Mouse (Mus musculus) heart, embryonic 15.5 days (tissue): ENCODE results near the gene Cd3eap. TPM values are rescaled to one million over a fixed set of nuclear protein-coding genes. Genes with fewer than 3 reads are reported as not detected.

Experiments
- ATAC-seq: fragments of 200-750 bp; cut with Nextera tagmentation; replicated peaks from 2 replicates; pipeline ENCODE4 v1.8.0; 2017; ENCODE audit warnings: low read depth, moderate TSS enrichment; ENCODE audit not compliant: insufficient number of reproducible peaks, insufficient read depth, low FRiP score
- H3K27ac ChIP-seq: fragments of 300-500 bp; sonication (generic); 2 replicates; pipeline ENCODE4 v1.5.1; 2015; ENCODE audit warnings: mild to moderate bottlenecking, inconsistent platforms
- H3K27me3 ChIP-seq: fragments of 300-500 bp; sonication (generic); 2 replicates; pipeline ENCODE4 v1.6.1; 2015; ENCODE audit warnings: inconsistent platforms
- H3K36me3 ChIP-seq: fragments of 300-500 bp; sonication (generic); 2 replicates; pipeline ENCODE4 v1.6.1; 2015; ENCODE audit warnings: mild to moderate bottlenecking, inconsistent platforms
- H3K4me1 ChIP-seq: fragments of 300-500 bp; sonication (generic); replicated peaks from 2 replicates; pipeline ENCODE4 v1.6.1; 2015; ENCODE audit warnings: inconsistent platforms
- H3K4me2 ChIP-seq: fragments of 300-500 bp; sonication (generic); 2 replicates; pipeline ENCODE4 v1.6.1; 2015; ENCODE audit warnings: inconsistent platforms, mild to moderate bottlenecking, moderate library complexity
- H3K4me3 ChIP-seq: fragments of 300-500 bp; sonication (generic); 2 replicates; pipeline ENCODE4 v1.5.1; 2015; ENCODE audit warnings: mild to moderate bottlenecking, inconsistent platforms
- H3K9ac ChIP-seq: fragments of 300-500 bp; sonication (generic); 2 replicates; pipeline ENCODE4 v1.6.1; 2015; ENCODE audit warnings: mild to moderate bottlenecking, inconsistent platforms
- H3K9me3 ChIP-seq: fragments of 300-500 bp; sonication (generic); replicated peaks from 2 replicates; pipeline ENCODE4 v1.6.1; 2016; ENCODE audit warnings: inconsistent platforms
- WGBS: fragments of 180-500 bp; shearing (Covaris S2); methylation state at CpG from one replicate; pipeline ENCODE4 v1.1.7; 2015; ENCODE audit warnings: mixed read lengths; 5-methylcytosine and 5-hydroxymethylcytosine counted together
- polyA plus RNA-seq: library from polyadenylated mRNA; unstranded; fragments of >200 nt; fragmentation: Nextera tagmentation; extraction: Ambion mirVana; gene quantifications from 2 replicates; pipeline ENCODE4 v1.2.1, GENCODE M21; 2015

Cd3eap gene
- polyA plus RNA-seq, 1 experiment from 2014 or later: 13.6 TPM

GRCm38 (mm10) chr7:19319458-19319857, 39.8 kb downstream of the Cd3eap start:
- Histone ChIP-seq H3K27me3 (no peaks in the 10 kb centered on the region), H3K36me3 (no peaks in the 10 kb centered on the region), H3K4me1 (peaks cover 20% of the 10 kb centered on the region), H3K4me2 (peak overlapping the region; percentile 88), H3K4me3 (peak overlapping the region; percentile 52), H3K27ac (0 out of 2 replicates have a peak overlapping the region, but pooled peaks have one; percentile 39), H3K9me3 (no peaks in the 10 kb centered on the region), H3K9ac (peak overlapping the region; percentile 55)
- 13% methylated on average over 9 of the region's 9 CpGs for WGBS
- peak; percentile 27; the same call in 1 of the 2 replicates for ATAC-seq

DNA sequence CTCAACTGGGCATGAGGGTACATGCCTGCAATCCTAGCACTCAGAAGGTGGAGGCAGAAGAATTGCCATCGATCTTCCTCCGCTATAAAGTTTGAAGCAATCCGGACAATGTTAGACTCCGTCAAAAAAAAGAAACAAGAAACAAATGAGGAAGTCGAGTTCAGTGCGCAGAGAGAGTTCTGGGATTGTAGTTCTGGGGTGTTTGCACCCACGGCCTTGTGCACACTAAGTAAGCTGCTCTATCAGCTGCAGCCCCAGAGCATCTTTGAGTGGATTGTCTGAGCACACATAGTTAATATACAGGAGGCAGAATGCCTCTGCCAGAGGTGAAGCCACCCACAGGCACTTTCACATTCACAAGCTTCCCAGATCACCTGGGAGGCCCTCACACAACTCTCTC, 40.6 kb downstream of the Cd3eap start:
- WGBS: 71% methylated on average over 7 of the region's 7 CpGs

DNA sequence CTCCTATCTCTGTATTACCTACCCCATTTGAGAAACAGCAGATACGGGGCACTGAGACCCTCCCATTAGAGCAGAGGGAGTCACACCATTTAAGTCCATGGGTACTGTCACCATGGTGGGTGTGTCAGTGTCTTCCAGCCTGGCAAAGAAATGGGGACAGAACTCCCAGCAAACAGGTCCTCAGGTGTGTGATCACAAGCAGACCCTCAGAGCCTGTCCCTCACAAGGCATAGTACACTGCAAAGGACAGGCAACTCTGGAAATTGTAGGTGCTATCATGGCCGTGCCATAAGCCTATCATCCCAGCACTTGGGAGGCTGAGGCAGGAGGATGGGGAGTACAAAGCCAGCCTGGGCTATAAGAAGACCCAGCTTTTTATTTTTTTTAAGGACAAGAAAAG, 41.1 kb downstream of the Cd3eap start:
- no peak overlapping the region for H3K27ac ChIP-seq
- no peak for ATAC-seq
- no peak overlapping the region for H3K4me2 ChIP-seq
- peaks cover 3% of the 10 kb centered on the region; the same call in 1 of the 2 replicates for H3K27me3 ChIP-seq
- H3K36me3 ChIP-seq: no peaks in the 10 kb centered on the region
- 70% methylated on average over 2 of the region's 2 CpGs for WGBS
- H3K9ac ChIP-seq: no peak overlapping the region
- peaks cover 20% of the 10 kb centered on the region for H3K4me1 ChIP-seq
- no peak overlapping the region for H3K4me3 ChIP-seq
- no peaks in the 10 kb centered on the region for H3K9me3 ChIP-seq

More for the DNA sequence above, 40.6 kb downstream of the Cd3eap start:
- Histone ChIP-seq H3K4me3 (no peak overlapping the region), H3K4me1 (peaks cover 20% of the 10 kb centered on the region), H3K4me2 (no peak overlapping the region), H3K27ac (no peak overlapping the region), H3K27me3 (no peaks in the 10 kb centered on the region), H3K36me3 (no peaks in the 10 kb centered on the region), H3K9me3 (no peaks in the 10 kb centered on the region), H3K9ac (no peak overlapping the region)
- no peak for ATAC-seq

- H3K9me3 ChIP-seq: no peaks in the 10 kb centered on the region
- H3K4me2 ChIP-seq: no peak overlapping the region
- ATAC-seq: no peak
- H3K27me3 ChIP-seq: peaks cover 4% of the 10 kb centered on the region; the same call in 1 of the 2 replicates
- H3K27ac ChIP-seq: no peak overlapping the region
- H3K4me1 ChIP-seq: peaks cover 20% of the 10 kb centered on the region
- H3K4me3 ChIP-seq: no peak overlapping the region
- H3K36me3 ChIP-seq: no peaks in the 10 kb centered on the region
- 49% methylated on average over 14 of the region's 14 CpGs for WGBS
- no peak overlapping the region for H3K9ac ChIP-seq
Observed at GRCm38 (mm10) chr7:19316451-19317161, 42.7 kb downstream of the Cd3eap start.

GRCm38 (mm10) chr7:19314033-19314432, 45.2 kb downstream of the Cd3eap start:
- no peaks in the 10 kb centered on the region for H3K36me3 ChIP-seq
- no peak overlapping the region for H3K9ac ChIP-seq
- no peak overlapping the region for H3K4me3 ChIP-seq
- no peak overlapping the region for H3K4me2 ChIP-seq
- H3K27me3 ChIP-seq: peaks cover 4% of the 10 kb centered on the region; the same call in 1 of the 2 replicates
- H3K4me1 ChIP-seq: peaks cover 18% of the 10 kb centered on the region
- no peaks in the 10 kb centered on the region for H3K9me3 ChIP-seq
- no peak for ATAC-seq
- 42% methylated on average over 5 of the region's 5 CpGs for WGBS
- H3K27ac ChIP-seq: no peak overlapping the region

DNA sequence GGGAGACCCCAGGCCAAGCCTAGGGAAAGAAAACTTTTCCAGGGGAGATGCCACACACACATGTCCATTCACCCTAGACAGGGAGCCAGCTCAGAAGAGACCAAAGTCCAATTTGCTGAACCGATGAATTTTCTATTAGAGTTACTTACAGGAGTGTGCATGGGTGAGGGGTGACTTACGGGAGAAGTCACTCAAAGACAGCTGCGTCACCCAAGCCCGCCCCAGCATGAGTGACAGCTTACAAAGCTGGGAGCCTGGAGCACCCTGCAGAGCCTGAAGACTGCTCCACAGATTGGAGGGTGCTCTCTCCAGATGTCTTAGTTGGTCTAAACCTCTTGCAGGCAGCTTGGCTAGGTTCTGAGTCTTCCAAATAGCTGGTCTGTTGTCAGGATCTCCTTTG, 47.3 kb downstream of the Cd3eap start:
- 39% methylated on average over 4 of the region's 4 CpGs for WGBS
- Histone ChIP-seq H3K27me3 (peaks cover 5% of the 10 kb centered on the region), H3K4me1 (peaks cover 28% of the 10 kb centered on the region), H3K9me3 (no peaks in the 10 kb centered on the region), H3K4me3 (no peak overlapping the region), H3K27ac (no peak overlapping the region), H3K36me3 (no peaks in the 10 kb centered on the region), H3K4me2 (no peak overlapping the region), H3K9ac (no peak overlapping the region)
- no peak for ATAC-seq

- ATAC-seq: peak; percentile 86
- Histone ChIP-seq H3K4me2 (peak within 1 kb of the TSS; percentile 99), H3K36me3 (no peaks in the 10 kb centered on the region), H3K27ac (peak within 1 kb of the TSS; percentile 46; the same call in 1 of the 2 replicates), H3K4me3 (peak within 1 kb of the TSS; percentile 57), H3K27me3 (peaks cover 25% of the 10 kb centered on the region), H3K4me1 (peaks cover 25% of the 10 kb centered on the region), H3K9ac (peak within 1 kb of the TSS; percentile 59), H3K9me3 (no peaks in the 10 kb centered on the region)
- 1% methylated on average over 48 of the region's 49 CpGs for WGBS
Observed at GRCm38 (mm10) chr7:19309884-19310641, 49.2 kb downstream of the Cd3eap start, which contains the start of gene Fosb. Gene Fosb, minus strand, starts transcription at chr7:19310051.

- H3K4me2 ChIP-seq: peak overlapping the region; percentile 99
- WGBS: under 1% methylated on average over 48 of the region's 48 CpGs
- no peaks in the 10 kb centered on the region for H3K9me3 ChIP-seq
- peak overlapping the region; percentile 57 for H3K4me3 ChIP-seq
- H3K27ac ChIP-seq: no peak overlapping the region
- peaks cover 31% of the 10 kb centered on the region for H3K4me1 ChIP-seq
- no peaks in the 10 kb centered on the region for H3K36me3 ChIP-seq
- peak overlapping the region; percentile 59 for H3K9ac ChIP-seq
- no peak for ATAC-seq
- H3K27me3 ChIP-seq: peaks cover 32% of the 10 kb centered on the region
Observed at GRCm38 (mm10) chr7:19309278-19309883, 49.9 kb downstream of the Cd3eap start.

DNA sequence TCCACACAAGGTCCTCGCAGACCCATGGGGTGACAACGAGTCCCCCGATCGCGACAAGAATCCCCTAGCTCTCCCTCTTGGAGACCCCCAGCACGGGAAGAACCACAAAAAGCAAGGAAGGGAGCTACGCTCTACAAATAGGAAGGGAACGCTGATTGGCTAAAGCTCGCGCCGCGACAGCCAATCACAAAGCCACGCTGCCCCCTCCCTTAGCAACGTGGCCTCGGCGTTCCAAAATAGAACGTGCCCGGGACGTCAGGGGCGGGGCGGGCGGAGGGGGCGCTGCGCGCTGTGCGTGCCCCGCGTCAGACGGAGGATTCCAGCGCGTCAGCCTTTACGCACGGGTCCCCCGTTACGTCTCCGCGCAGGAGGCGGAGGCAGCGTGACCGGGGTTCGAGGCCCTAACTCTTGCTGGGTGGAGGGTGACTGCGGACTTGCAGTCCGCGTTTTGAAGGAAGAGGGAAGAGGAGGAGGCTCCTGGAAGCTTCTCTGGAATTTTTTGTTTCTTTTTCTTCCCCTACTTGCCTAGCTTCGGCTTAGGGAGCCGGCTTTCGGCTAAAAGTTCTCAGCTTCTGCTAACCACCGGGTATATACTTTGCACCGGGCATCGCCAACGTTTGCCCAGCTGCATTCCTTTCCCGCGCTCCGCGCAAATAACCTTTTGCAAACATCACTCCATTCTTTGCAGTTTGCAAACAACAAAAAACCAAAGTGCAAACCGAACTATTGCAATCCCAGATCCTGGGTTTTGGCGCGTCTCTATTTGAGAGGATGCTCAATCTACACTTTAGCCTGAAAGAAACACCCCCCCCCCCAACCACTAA, 50.6 kb downstream of the Cd3eap start:
- peak overlapping the region; percentile 60 for H3K9ac ChIP-seq
- under 1% methylated on average over 58 of the region's 58 CpGs for WGBS
- ATAC-seq: peak; percentile 83
- peaks cover 39% of the 10 kb centered on the region for H3K27me3 ChIP-seq
- H3K9me3 ChIP-seq: no peaks in the 10 kb centered on the region
- peak overlapping the region; percentile 87 for H3K27ac ChIP-seq
- peak overlapping the region; percentile 57 for H3K4me3 ChIP-seq
- peak overlapping the region; percentile 99 for H3K4me2 ChIP-seq
- no peaks in the 10 kb centered on the region for H3K36me3 ChIP-seq
- peaks cover 38% of the 10 kb centered on the region for H3K4me1 ChIP-seq

DNA sequence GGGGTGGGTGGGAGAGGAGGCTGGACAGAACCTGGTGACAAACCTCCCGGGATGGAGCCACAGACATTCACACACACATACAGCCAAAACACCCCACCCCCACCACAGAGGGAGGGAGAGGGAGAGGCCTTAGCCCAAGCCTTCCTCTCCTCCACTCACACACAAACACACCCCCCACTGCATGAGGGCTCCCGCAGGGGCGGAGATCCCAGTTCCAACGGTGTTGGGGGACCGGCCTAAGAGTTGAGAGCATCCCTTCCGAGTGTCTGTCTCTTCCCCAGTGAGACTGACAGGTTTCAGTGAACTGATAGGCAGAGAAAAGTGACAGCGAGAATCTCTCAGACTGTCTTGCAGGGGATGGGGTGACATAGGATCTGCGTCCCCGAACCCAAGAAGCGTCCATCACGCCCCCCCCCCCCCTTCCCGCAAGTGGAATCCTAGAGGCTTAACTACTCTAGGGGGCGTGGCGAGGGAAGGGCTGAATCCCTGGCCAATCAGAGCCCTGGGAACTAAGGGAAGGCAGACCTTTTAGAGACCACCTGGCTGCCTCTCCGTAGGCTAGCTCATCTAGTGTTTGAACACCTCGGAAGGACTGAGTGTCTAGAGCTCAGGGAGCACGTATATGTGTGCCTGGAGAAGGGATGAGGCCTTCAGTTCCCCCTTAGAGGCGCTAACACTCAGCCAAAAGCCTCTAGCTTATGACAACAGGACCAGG, 51.4 kb downstream of the Cd3eap start:
- no peaks in the 10 kb centered on the region for H3K36me3 ChIP-seq
- H3K9me3 ChIP-seq: no peaks in the 10 kb centered on the region
- peak overlapping the region; percentile 99 for H3K4me2 ChIP-seq
- H3K4me3 ChIP-seq: peak overlapping the region; percentile 57
- WGBS: 2% methylated on average over 18 of the region's 18 CpGs
- H3K27ac ChIP-seq: peak overlapping the region; percentile 87
- peaks cover 41% of the 10 kb centered on the region for H3K27me3 ChIP-seq
- H3K9ac ChIP-seq: peak overlapping the region; percentile 60
- ATAC-seq: peak; percentile 36
- peaks cover 41% of the 10 kb centered on the region for H3K4me1 ChIP-seq
